Mouse (Mus musculus): ENCODE results near the gene Bcat2.

Bcat2 gene

DNA sequence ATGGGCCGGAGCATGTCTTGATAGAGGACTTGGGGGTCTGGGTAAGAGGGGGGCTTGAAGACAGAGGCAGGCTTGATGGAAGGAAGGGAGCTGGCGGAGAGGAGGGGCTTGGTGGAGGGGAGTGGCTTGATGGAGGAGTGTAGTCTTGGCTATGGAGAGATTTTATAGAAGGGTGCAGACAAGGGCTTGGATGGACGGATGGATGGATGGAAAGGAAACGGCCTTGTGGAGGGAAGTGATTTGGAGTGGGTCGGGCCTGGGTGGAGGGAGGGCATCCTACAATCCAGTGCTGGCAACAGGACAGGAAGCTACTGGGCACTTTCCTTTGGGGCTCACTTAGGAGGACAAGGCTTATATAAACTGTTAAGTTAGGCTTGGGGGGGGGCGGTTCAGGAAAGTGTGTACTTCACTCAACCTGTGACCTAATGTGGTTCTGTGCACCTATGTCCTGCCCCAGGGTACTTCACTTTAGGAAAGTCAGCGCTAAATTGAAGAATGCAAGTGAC is 56.7 kb downstream of the Bcat2 start:
- no peak for DNase-seq (ENCODE audit: low spot score in 2 of 2)

- no peak for DNase-seq (ENCODE audit: low spot score in 2 of 2)
Observed at GRCm38 (mm10) chr7:45627261-45627660, 57.3 kb downstream of the Bcat2 start, which contains the start of gene Rasip1. Gene Rasip1 (plus strand): TSS chr7:45627488.

DNA sequence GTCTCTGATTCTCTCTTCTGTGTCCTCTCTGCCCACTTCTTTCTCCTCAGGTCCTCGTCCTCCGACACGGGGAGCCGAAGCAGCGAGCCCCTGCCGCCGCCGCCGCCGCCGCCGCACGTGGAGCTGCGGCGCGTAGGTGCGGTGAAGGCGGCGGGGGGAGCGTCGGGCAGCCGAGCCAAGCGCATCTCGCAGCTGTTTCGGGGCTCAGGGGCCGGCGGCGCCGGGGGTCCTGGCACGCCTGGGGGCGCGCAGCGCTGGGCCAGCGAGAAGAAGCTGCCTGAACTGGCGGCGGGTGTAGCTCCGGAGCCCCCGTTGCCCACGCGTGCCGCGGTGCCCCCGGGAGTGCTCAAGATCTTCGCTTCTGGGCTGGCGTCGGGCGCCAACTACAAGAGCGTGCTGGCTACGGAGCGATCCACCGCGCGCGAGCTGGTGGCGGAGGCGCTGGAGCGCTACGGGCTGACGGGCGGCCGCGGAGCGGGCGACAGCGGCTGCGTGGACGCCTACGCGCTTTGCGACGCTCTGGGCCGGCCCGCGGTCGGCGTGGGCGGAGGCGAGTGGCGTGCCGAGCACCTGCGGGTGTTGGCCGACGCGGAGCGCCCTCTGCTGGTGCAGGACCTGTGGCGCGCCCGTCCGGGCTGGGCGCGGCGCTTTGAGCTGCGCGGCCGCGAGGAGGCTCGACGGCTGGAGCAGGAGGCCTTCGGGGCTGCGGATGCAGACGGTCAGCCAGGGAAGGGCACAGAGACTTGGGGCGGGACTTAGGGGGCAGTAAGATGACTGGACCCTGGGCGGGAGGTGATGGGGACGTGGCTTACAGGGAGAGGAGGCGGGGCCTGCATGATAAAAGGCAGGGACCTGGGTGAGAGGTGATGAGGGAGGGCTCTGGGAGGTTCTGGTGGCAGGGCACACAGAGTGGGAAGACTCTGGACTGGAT is 58.7 kb downstream of the Bcat2 start:
- DNase-seq (ENCODE audit: low spot score in 2 of 2): peak; percentile 85 to 96

DNA sequence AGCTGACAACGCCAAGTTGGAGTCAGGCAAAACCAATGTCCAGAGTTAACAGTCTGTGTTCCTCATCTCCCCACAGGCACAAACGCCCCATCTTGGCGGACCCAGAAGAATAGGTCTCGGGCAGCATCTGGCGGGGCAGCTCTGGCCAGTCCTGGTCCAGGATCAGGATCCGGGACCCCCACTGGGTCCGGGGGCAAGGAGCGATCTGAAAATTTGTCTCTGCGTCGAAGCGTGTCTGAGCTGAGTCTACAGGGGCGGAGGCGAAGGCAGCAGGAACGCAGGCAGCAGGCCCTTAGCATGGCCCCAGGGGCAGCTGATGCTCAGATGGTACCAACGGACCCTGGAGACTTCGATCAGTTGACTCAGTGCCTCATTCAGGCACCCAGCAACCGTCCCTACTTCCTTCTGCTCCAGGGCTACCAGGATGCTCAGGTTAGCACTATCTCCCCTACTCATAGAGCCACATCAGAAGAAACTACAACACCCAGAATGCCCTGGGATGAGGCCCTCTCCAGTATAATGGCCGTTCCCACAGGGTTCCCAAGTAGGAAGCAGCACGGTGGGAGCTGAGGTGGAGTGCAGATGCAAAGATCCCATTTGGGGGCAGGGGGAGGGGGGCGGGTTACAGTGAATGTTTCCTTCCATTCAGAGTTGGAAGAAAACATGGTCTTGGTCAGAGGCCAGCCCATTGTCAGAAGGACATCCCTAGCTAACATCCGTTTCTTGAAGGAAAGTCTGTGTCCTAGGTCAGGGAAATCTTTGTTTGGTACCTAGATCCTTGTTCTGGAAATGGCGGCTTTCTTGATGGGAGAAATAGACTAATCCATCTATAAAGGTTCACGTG is 60.3 kb downstream of the Bcat2 start:
- no peak for DNase-seq (ENCODE audit: low spot score in 2 of 2)

DNA sequence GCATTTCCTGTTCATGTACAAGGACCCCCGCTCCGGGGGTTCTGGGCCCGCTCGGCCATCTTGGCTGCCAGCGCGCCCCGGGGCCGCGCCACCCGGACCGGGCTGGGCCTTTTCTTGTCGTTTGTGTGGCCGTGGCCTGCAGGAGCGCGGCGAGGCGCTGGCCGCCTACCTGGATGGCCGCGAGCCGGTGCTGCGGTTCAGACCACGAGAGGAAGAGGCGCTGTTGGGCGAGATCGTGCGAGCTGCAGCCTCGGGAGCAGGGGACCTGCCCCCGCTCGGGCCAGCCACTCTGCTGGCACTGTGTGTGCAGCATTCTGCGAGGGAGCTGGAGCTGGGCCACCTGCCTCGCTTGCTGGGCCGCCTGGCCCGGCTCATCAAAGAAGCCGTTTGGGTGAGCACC is 62.5 kb downstream of the Bcat2 start:
- no peak for DNase-seq (ENCODE audit: low spot score in 2 of 2)

DNA sequence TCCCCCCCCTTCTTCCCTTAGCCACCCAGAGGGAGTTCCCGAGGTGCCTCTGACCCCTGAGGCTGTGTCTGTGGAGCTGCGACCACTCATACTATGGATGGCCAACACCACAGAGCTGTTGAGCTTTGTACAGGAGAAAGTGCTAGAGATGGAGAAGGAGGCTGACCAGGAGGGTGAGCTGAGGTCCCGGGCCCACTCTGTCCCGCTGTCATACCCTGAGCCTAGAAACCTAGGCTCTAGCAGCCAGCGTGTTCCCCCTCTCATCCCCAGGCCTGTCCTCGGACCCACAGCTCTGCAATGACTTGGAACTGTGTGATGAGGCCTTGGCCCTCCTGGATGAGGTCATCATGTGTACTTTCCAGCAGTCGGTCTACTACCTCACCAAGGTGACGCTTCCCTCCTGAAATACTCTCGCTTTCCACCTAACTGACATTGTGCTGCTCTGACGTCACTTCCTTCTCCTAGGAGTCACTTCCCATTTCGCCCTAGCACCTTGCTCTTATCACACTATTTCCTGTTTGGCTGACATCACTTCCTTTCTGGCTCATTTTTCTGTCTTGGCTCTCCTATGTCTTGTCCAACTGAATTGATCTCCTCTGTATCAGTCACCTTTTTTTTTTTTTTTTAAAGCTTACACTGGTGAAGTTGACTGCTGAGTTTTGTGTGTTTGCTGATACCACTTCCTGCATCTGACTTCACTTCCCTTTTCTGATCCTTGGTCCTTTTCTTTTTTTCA is 65.2 kb downstream of the Bcat2 start:
- peak in 1 of 2 experiments; percentile 60 for DNase-seq (ENCODE audit: low spot score in 2 of 2)

- DNase-seq (ENCODE audit: low spot score in 2 of 2): peak in 1 of 2 experiments; percentile 53
Observed at GRCm38 (mm10) chr7:45635711-45636688, 66.0 kb downstream of the Bcat2 start.

DNA sequence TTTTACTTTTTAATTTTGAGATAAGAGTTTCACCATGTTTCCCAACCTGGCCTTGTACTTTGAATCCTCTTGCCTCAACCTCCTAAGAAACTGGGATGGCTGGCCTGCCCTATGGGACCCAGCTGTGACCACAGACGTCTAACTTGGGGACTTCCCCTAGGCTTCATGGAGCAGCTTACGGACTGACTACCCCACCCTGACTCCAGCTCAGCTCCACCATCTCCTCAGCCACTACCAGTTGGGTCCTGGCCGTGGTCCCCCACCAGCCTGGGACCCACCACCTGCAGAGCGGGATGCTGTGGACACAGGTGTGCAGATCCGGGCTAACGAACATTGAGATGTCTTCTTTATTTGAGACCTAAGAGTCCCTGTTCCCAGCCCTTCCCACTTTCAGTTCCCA is 67.8 kb downstream of the Bcat2 start:
- peak in 1 of 2 experiments; percentile 61 for DNase-seq (ENCODE audit: low spot score in 2 of 2)

DNA sequence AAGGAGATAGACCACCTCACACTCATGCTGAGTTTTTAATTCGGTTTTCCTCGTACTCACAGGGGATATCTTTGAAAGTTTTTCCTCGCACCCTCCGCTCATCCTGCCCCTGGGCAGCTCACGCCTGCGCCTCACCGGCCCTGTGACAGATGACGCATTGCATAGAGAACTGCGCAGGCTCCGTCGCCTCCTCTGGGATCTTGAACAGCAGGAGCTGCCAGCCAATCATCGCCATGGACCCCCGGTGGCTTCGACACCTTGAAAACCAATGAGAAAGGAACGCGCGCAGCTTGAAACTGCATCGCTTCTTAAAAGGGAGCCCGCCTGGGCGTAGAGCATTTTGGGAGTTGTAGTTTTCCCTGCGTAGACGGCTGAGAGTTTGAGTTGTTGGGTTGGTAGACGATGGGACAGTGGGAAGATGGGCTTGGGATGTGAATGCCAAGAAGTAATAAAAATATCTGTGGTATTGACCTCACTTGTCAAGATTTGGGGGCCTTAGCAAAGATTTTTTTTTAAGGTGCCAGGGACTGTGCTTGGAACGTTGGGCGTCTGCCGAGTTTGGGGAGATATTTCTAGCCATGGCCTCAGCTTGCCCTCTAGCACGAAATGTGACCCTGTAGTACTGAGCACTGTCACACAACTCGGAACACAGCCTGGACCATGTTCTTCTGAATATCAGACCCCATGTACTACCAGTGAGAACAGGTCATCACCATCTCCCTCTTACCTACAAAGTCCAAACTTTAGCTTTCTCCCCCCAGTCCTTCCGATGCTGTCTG is 68.9 kb downstream of the Bcat2 start:
- DNase-seq (ENCODE audit: low spot score in 2 of 2): peak; percentile 37 to 62
